Mouse (Mus musculus): ENCODE results near the gene Cdk18. TPM values are rescaled to one million over a fixed set of nuclear protein-coding genes. Genes with fewer than 3 reads are reported as not detected.
A peak's percentile ranks its signal among the peaks of the same experiment; 100 is the strongest.

The Cdk18 gene
- polyA plus RNA-seq, 1 experiment from 2014 or later, result 0.42 TPM

- H3K4me2 ChIP-seq (ENCODE audit: low read depth, low read length), result no peak overlapping the region
- ATAC-seq (ENCODE audit: low read depth), result no peak
- no peaks in the 10 kb centered on the region for H3K36me3 ChIP-seq (ENCODE audit: control insufficient read depth, insufficient read depth, low read length)
- H3K9ac ChIP-seq (replicated peaks; ENCODE audit: low read depth, low read length), result no peak overlapping the region
- peaks cover 2% of the 10 kb centered on the region; the same call in 1 of the 2 replicates for H3K4me1 ChIP-seq (ENCODE audit: control insufficient read depth, insufficient read depth, low read length)
- 81% methylated on average over 8 of the region's 8 CpGs for WGBS
- H3K27me3 ChIP-seq (ENCODE audit: control insufficient read depth, insufficient read depth, low read length), result 0 out of 2 replicates have a peak, but pooled peaks cover 6% of the 10 kb centered on the region
- no peaks in the 10 kb centered on the region for H3K9me3 ChIP-seq (ENCODE audit: control insufficient read depth, low read length)
- no peak overlapping the region for H3K27ac ChIP-seq (ENCODE audit: low read depth, low read length)
- H3K4me3 ChIP-seq (ENCODE audit: low read depth, low read length), result no peak overlapping the region
These were observed 70.0 kb downstream of the Cdk18 start for GRCm38 (mm10) chr1:132069436-132069835.

DNA sequence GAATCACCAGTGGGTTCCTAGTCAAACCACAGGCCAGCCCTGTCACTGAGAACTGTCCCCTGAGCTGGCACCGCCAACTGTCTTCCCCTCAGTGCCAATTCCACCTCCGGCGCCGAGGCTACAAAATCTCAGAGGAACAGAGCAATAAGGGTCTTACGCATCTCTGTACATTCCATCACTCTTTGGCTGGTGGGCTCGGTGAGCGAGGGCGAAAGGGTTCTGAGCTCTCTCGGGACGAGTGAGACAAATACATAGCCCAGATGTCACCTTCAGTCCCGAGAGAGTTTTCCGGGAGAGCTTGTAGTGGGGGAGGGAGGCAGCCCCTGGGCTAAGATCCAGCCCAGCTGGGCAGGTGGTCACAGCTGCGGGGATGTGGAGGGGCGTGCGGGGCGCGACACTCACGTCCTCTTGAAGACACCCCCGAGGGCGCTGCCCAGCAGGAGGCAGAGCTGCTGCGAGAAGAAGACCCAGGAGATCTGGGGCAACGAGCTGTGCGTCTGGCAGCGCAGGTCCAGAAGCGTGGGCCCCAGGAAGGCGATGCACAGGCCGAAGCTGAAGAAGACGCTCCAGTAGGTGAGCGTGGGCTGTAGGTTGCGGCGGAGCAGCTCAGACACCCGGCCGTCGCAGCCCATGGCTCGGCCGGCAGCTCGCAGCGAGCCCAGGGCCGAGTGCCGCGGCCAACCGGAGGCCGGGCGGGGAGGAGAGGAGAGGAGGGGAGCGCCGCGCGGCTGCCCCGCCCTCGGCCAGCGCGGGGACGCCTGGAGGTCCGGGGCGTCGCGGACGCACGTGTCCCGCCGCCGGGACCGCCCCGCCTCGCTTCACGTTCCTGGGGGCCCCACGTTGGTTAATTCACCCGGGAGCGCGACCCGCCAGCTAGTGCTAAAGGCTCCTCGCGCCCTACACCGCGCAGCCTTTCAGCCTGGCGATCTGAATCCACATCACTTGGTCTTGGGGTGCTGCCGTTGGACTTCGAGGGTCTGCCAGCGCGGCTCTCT, 71.9 kb downstream of the Cdk18 start, which contains the start of gene Mfsd4a:
Gene Mfsd4a, minus strand, starts transcription at position 802 of the 995 bp plus-strand sequence.
- H3K27ac ChIP-seq (ENCODE audit: low read depth, low read length), result no peak within 1 kb of the TSS
- peak within 1 kb of the TSS; percentile 59 for H3K9ac ChIP-seq (replicated peaks; ENCODE audit: low read depth, low read length)
- WGBS, result 2% methylated on average over 57 of the region's 80 CpGs
- no peaks in the 10 kb centered on the region for H3K36me3 ChIP-seq (ENCODE audit: control insufficient read depth, insufficient read depth, low read length)
- peak; percentile 75 for ATAC-seq (ENCODE audit: low read depth)
- peak within 1 kb of the TSS; percentile 96 for H3K4me2 ChIP-seq (ENCODE audit: low read depth, low read length)
- H3K4me3 ChIP-seq (ENCODE audit: low read depth, low read length), result peak within 1 kb of the TSS; percentile 44
- peaks cover 2% of the 10 kb centered on the region; the same call in 1 of the 2 replicates for H3K4me1 ChIP-seq (ENCODE audit: control insufficient read depth, insufficient read depth, low read length)
- H3K9me3 ChIP-seq (ENCODE audit: control insufficient read depth, low read length), result no peaks in the 10 kb centered on the region
- 0 out of 2 replicates have a peak, but pooled peaks cover 6% of the 10 kb centered on the region for H3K27me3 ChIP-seq (ENCODE audit: control insufficient read depth, insufficient read depth, low read length)

GRCm38 (mm10) chr1:132065475-132066172, 73.9 kb downstream of the Cdk18 start:
- H3K4me2 ChIP-seq (ENCODE audit: low read depth, low read length), result no peak overlapping the region
- 78% methylated on average over 8 of the region's 8 CpGs for WGBS
- no peaks in the 10 kb centered on the region for H3K36me3 ChIP-seq (ENCODE audit: control insufficient read depth, insufficient read depth, low read length)
- peaks cover 2% of the 10 kb centered on the region; the same call in 1 of the 2 replicates for H3K4me1 ChIP-seq (ENCODE audit: control insufficient read depth, insufficient read depth, low read length)
- no peak for ATAC-seq (ENCODE audit: low read depth)
- H3K27me3 ChIP-seq (ENCODE audit: control insufficient read depth, insufficient read depth, low read length), result 0 out of 2 replicates have a peak, but pooled peaks cover 6% of the 10 kb centered on the region
- H3K9me3 ChIP-seq (ENCODE audit: control insufficient read depth, low read length), result no peaks in the 10 kb centered on the region
- no peak overlapping the region for H3K4me3 ChIP-seq (ENCODE audit: low read depth, low read length)
- no peak overlapping the region for H3K9ac ChIP-seq (replicated peaks; ENCODE audit: low read depth, low read length)
- H3K27ac ChIP-seq (ENCODE audit: low read depth, low read length), result no peak overlapping the region

- peaks cover 2% of the 10 kb centered on the region; the same call in 1 of the 2 replicates for H3K4me1 ChIP-seq (ENCODE audit: control insufficient read depth, insufficient read depth, low read length)
- 55% methylated on average over 1 of the region's 1 CpGs for WGBS
- H3K4me2 ChIP-seq (ENCODE audit: low read depth, low read length), result no peak overlapping the region
- H3K9me3 ChIP-seq (ENCODE audit: control insufficient read depth, low read length), result no peaks in the 10 kb centered on the region
- H3K27ac ChIP-seq (ENCODE audit: low read depth, low read length), result no peak overlapping the region
- H3K4me3 ChIP-seq (ENCODE audit: low read depth, low read length), result no peak overlapping the region
- 0 out of 2 replicates have a peak, but pooled peaks cover 6% of the 10 kb centered on the region for H3K27me3 ChIP-seq (ENCODE audit: control insufficient read depth, insufficient read depth, low read length)
- ATAC-seq (ENCODE audit: low read depth), result no peak
- H3K36me3 ChIP-seq (ENCODE audit: control insufficient read depth, insufficient read depth, low read length), result no peaks in the 10 kb centered on the region
- H3K9ac ChIP-seq (replicated peaks; ENCODE audit: low read depth, low read length), result no peak overlapping the region
These were observed 74.5 kb downstream of the Cdk18 start for GRCm38 (mm10) chr1:132065001-132065400.

DNA sequence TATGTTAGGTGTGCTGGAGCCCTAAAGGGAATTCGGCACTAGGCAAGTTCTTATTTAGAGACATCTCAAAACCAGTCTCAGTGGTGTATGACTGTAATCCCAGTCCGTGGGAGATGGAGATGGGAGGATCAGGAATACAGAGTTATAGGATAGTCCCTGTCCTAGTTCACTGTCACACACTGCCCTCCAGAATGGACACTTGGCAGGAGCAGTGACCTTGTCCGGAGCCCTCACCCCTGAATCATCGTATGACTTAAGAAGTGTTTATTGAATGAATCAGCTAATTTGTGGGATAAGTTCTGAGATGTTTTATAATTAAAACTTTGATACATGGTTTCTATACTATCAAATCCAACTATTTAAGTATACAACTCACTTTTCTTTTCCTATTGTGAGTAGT, 76.4 kb downstream of the Cdk18 start:
- H3K27me3 ChIP-seq (ENCODE audit: control insufficient read depth, insufficient read depth, low read length), result 0 out of 2 replicates have a peak, but pooled peaks cover 3% of the 10 kb centered on the region
- no peak overlapping the region for H3K27ac ChIP-seq (ENCODE audit: low read depth, low read length)
- WGBS, result 84% methylated on average over 4 of the region's 4 CpGs
- H3K4me1 ChIP-seq (ENCODE audit: control insufficient read depth, insufficient read depth, low read length), result peaks cover 2% of the 10 kb centered on the region; the same call in 1 of the 2 replicates
- no peaks in the 10 kb centered on the region for H3K36me3 ChIP-seq (ENCODE audit: control insufficient read depth, insufficient read depth, low read length)
- ATAC-seq (ENCODE audit: low read depth), result no peak
- no peak overlapping the region for H3K4me2 ChIP-seq (ENCODE audit: low read depth, low read length)
- no peak overlapping the region for H3K9ac ChIP-seq (replicated peaks; ENCODE audit: low read depth, low read length)
- no peak overlapping the region for H3K4me3 ChIP-seq (ENCODE audit: low read depth, low read length)
- no peaks in the 10 kb centered on the region for H3K9me3 ChIP-seq (ENCODE audit: control insufficient read depth, low read length)

Other genes starting within 250 kb of the Cdk18 start
- 39.8 and 40.3 TPM in 2 replicates for gene Nucks1, start 229.2 kb downstream of the Cdk18 start, polyA plus RNA-seq (2014; fragmentation: Nextera tagmentation; extraction: Ambion mirVana)
- gene Slc45a3, start 176.7 kb downstream of the Cdk18 start, polyA plus RNA-seq (2014; fragmentation: Nextera tagmentation; extraction: Ambion mirVana), result 0.66 and 3.4 TPM in 2 replicates
- gene Elk4, start 132.1 kb downstream of the Cdk18 start, polyA plus RNA-seq (2014; fragmentation: Nextera tagmentation; extraction: Ambion mirVana), result 13.8 and 16.2 TPM in 2 replicates
- gene Mfsd4a, start 71.6 kb downstream of the Cdk18 start, polyA plus RNA-seq (2014; fragmentation: Nextera tagmentation; extraction: Ambion mirVana), result 8.5 and 9.4 TPM in 2 replicates
- 21.0 and 25.3 TPM in 2 replicates for gene Lemd1, start 51.7 kb upstream of the Cdk18 start, polyA plus RNA-seq (2014; fragmentation: Nextera tagmentation; extraction: Ambion mirVana)
- 3.6 and 3.8 TPM in 2 replicates for gene AC124108.1, start 51.8 kb upstream of the Cdk18 start, polyA plus RNA-seq (2014; fragmentation: Nextera tagmentation; extraction: Ambion mirVana)
- gene Gm10188, start 90.1 kb upstream of the Cdk18 start, polyA plus RNA-seq (2014; fragmentation: Nextera tagmentation; extraction: Ambion mirVana), result 0.74 and 0.76 TPM in 2 replicates
- 6.6 and 8.4 TPM in 2 replicates for gene Klhdc8a, start 158.9 kb upstream of the Cdk18 start, polyA plus RNA-seq (2014; fragmentation: Nextera tagmentation; extraction: Ambion mirVana)
- gene Nuak2, start 176.4 kb upstream of the Cdk18 start, polyA plus RNA-seq (2014; fragmentation: Nextera tagmentation; extraction: Ambion mirVana), result 7.8 and 8.4 TPM in 2 replicates

Data from neural tube, embryonic 14.5 days (tissue).